Mouse (Mus musculus) embryonic facial prominence, embryonic 10.5 days (tissue): ENCODE results near the gene Lrmda. TPM values are rescaled to one million over a fixed set of nuclear protein-coding genes. Genes with fewer than 3 reads are reported as not detected.

Source experiments
- DNase-seq: peaks from one replicate; pipeline ENCODE4 v3.0.0-alpha.2; 2017; ENCODE audit warnings: low spot score
- H3K27ac ChIP-seq: fragments of 300-500 bp; sonication (generic); replicated peaks from 2 replicates; pipeline ENCODE4 v1.5.1; 2016; ENCODE audit warnings: mild to moderate bottlenecking
- H3K27me3 ChIP-seq: fragments of 300-500 bp; sonication (generic); replicated peaks from 2 replicates; pipeline ENCODE4 v1.6.1; 2016; ENCODE audit warnings: low read depth, mild to moderate bottlenecking; ENCODE audit not compliant: poor library complexity, severe bottlenecking
- H3K36me3 ChIP-seq: fragments of 300-500 bp; sonication (generic); replicated peaks from 2 replicates; pipeline ENCODE4 v1.6.1; 2016; ENCODE audit warnings: mild to moderate bottlenecking, moderate library complexity
- H3K4me1 ChIP-seq: fragments of 300-500 bp; sonication (generic); 2 replicates; pipeline ENCODE4 v1.6.1; 2016
- H3K4me3 ChIP-seq: fragments of 300-500 bp; sonication (generic); 2 replicates; pipeline ENCODE4 v1.5.1; 2016; ENCODE audit warnings: mild to moderate bottlenecking, moderate library complexity
- H3K9me3 ChIP-seq: fragments of 300-500 bp; sonication (generic); 2 replicates; pipeline ENCODE4 v1.6.1; 2016; ENCODE audit warnings: mild to moderate bottlenecking
- WGBS: fragments of 180-500 bp; shearing (Covaris S2); methylation state at CpG from one replicate; pipeline ENCODE4 v1.1.7; 2016; 5-methylcytosine and 5-hydroxymethylcytosine counted together
- polyA plus RNA-seq: library from polyadenylated mRNA; unstranded; fragments of >200 nt; fragmentation: Nextera tagmentation; extraction: Ambion mirVana; gene quantifications from 2 replicates; pipeline ENCODE4 v1.2.1, GENCODE M21; 2016

Gene Lrmda
- polyA plus RNA-seq, 1 experiment from 2014 or later: 0.88 TPM

GRCm38 (mm10) chr14:22715581-22716378, 696.3 kb downstream of the Lrmda start:
- H3K27me3 ChIP-seq: peaks cover 22% of the 10 kb centered on the region
- DNase-seq: no peak

GRCm38 (mm10) chr14:22719968-22720367, 700.5 kb downstream of the Lrmda start:
- Histone ChIP-seq H3K27me3 (no peaks in the 10 kb centered on the region), H3K36me3 (no peaks in the 10 kb centered on the region), H3K4me1 (peaks cover 15% of the 10 kb centered on the region), H3K27ac (no peak overlapping the region), H3K9me3 (no peaks in the 10 kb centered on the region), H3K4me3 (no peak overlapping the region)
- DNase-seq: no peak
- WGBS: 95% methylated on average over 1 of the region's 1 CpGs

More at GRCm38 (mm10) chr14:22715581-22716378, 696.3 kb downstream of the Lrmda start:
- no peak overlapping the region for H3K4me3 ChIP-seq
- 80% methylated on average over 6 of the region's 6 CpGs for WGBS
- H3K27ac ChIP-seq: no peak overlapping the region
- no peaks in the 10 kb centered on the region for H3K36me3 ChIP-seq
- no peaks in the 10 kb centered on the region for H3K9me3 ChIP-seq
- peaks cover 6% of the 10 kb centered on the region for H3K4me1 ChIP-seq

GRCm38 (mm10) chr14:22721845-22722244, 702.3 kb downstream of the Lrmda start:
- Histone ChIP-seq H3K36me3 (no peaks in the 10 kb centered on the region), H3K9me3 (no peaks in the 10 kb centered on the region), H3K27me3 (no peaks in the 10 kb centered on the region), H3K4me3 (peak overlapping the region; percentile 25; the same call in 1 of the 2 replicates), H3K27ac (0 out of 2 replicates have a peak overlapping the region, but pooled peaks have one; percentile 0), H3K4me1 (peaks cover 15% of the 10 kb centered on the region)
- DNase-seq: peak; percentile 24
- WGBS: 21% methylated on average over 5 of the region's 5 CpGs

GRCm38 (mm10) chr14:22727548-22727947, 708.0 kb downstream of the Lrmda start:
- Histone ChIP-seq H3K9me3 (no peaks in the 10 kb centered on the region), H3K4me3 (no peak overlapping the region), H3K27ac (no peak overlapping the region), H3K27me3 (peaks cover 4% of the 10 kb centered on the region; the same call in 1 of the 2 replicates), H3K4me1 (no peaks in the 10 kb centered on the region), H3K36me3 (no peaks in the 10 kb centered on the region)
- no peak for DNase-seq
- WGBS: 86% methylated on average over 2 of the region's 2 CpGs

- no peaks in the 10 kb centered on the region for H3K36me3 ChIP-seq
- 78% methylated on average over 8 of the region's 8 CpGs for WGBS
- H3K4me1 ChIP-seq: no peaks in the 10 kb centered on the region
- H3K27ac ChIP-seq: no peak overlapping the region
- no peaks in the 10 kb centered on the region for H3K9me3 ChIP-seq
- no peak overlapping the region for H3K4me3 ChIP-seq
- DNase-seq: no peak
- peaks cover 4% of the 10 kb centered on the region; the same call in 1 of the 2 replicates for H3K27me3 ChIP-seq
These were observed 709.2 kb downstream of the Lrmda start for GRCm38 (mm10) chr14:22728611-22729223.

- WGBS: 72% methylated on average over 11 of the region's 11 CpGs
- Histone ChIP-seq H3K9me3 (no peaks in the 10 kb centered on the region), H3K4me1 (no peaks in the 10 kb centered on the region; the same call in 1 of the 2 replicates), H3K27ac (no peak overlapping the region), H3K36me3 (no peaks in the 10 kb centered on the region), H3K4me3 (no peak overlapping the region), H3K27me3 (no peaks in the 10 kb centered on the region)
- DNase-seq: no peak
These were observed 719.1 kb downstream of the Lrmda start for GRCm38 (mm10) chr14:22738603-22739002.

GRCm38 (mm10) chr14:22742527-22742926, 723.0 kb downstream of the Lrmda start:
- Histone ChIP-seq H3K4me1 (peaks cover 21% of the 10 kb centered on the region), H3K9me3 (no peaks in the 10 kb centered on the region), H3K27me3 (0 out of 2 replicates have a peak, but pooled peaks cover 3% of the 10 kb centered on the region), H3K27ac (no peak overlapping the region), H3K36me3 (no peaks in the 10 kb centered on the region), H3K4me3 (no peak overlapping the region)
- no peak for DNase-seq

- DNase-seq: peak; percentile 1
- Histone ChIP-seq H3K36me3 (no peaks in the 10 kb centered on the region), H3K4me1 (peaks cover 21% of the 10 kb centered on the region), H3K27me3 (0 out of 2 replicates have a peak, but pooled peaks cover 3% of the 10 kb centered on the region), H3K27ac (no peak overlapping the region), H3K4me3 (no peak overlapping the region), H3K9me3 (no peaks in the 10 kb centered on the region)
- 82% methylated on average over 4 of the region's 4 CpGs for WGBS
These were observed 723.8 kb downstream of the Lrmda start for GRCm38 (mm10) chr14:22743264-22743663.

GRCm38 (mm10) chr14:22744701-22745100, 725.2 kb downstream of the Lrmda start:
- H3K9me3 ChIP-seq: no peaks in the 10 kb centered on the region
- WGBS: 36% methylated on average over 5 of the region's 5 CpGs
- H3K27ac ChIP-seq: no peak overlapping the region
- H3K4me1 ChIP-seq: peaks cover 21% of the 10 kb centered on the region
- H3K27me3 ChIP-seq: 0 out of 2 replicates have a peak, but pooled peaks cover 3% of the 10 kb centered on the region
- no peak overlapping the region for H3K4me3 ChIP-seq
- peak; percentile 8 for DNase-seq
- no peaks in the 10 kb centered on the region for H3K36me3 ChIP-seq

GRCm38 (mm10) chr14:22745263-22745881, 725.9 kb downstream of the Lrmda start:
- Histone ChIP-seq H3K27ac (no peak overlapping the region), H3K4me3 (no peak overlapping the region), H3K4me1 (peaks cover 21% of the 10 kb centered on the region), H3K27me3 (0 out of 2 replicates have a peak, but pooled peaks cover 3% of the 10 kb centered on the region), H3K36me3 (no peaks in the 10 kb centered on the region), H3K9me3 (no peaks in the 10 kb centered on the region)
- 53% methylated on average over 1 of the region's 1 CpGs for WGBS
- DNase-seq: no peak

- peaks cover 21% of the 10 kb centered on the region for H3K4me1 ChIP-seq
- peak; percentile 20 for DNase-seq
- H3K4me3 ChIP-seq: no peak overlapping the region
- peak overlapping the region; percentile 72 for H3K27ac ChIP-seq
- WGBS: 5% methylated on average over 5 of the region's 5 CpGs
- no peaks in the 10 kb centered on the region for H3K9me3 ChIP-seq
- H3K27me3 ChIP-seq: 0 out of 2 replicates have a peak, but pooled peaks cover 3% of the 10 kb centered on the region
- no peaks in the 10 kb centered on the region for H3K36me3 ChIP-seq
These were observed 726.5 kb downstream of the Lrmda start for GRCm38 (mm10) chr14:22745882-22746480.

GRCm38 (mm10) chr14:22747816-22748215, 728.3 kb downstream of the Lrmda start:
- H3K36me3 ChIP-seq: no peaks in the 10 kb centered on the region
- H3K27ac ChIP-seq: no peak overlapping the region
- no peak overlapping the region for H3K4me3 ChIP-seq
- 0 out of 2 replicates have a peak, but pooled peaks cover 3% of the 10 kb centered on the region for H3K27me3 ChIP-seq
- no peaks in the 10 kb centered on the region for H3K9me3 ChIP-seq
- WGBS: 91% methylated on average over 5 of the region's 5 CpGs
- DNase-seq: no peak
- H3K4me1 ChIP-seq: peaks cover 21% of the 10 kb centered on the region
